Mouse (Mus musculus): ENCODE results near the gene Dnajb12.

- TF ChIP-seq CTCF (IDR thresholded peaks at IDR 0.05; ENCODE audit: low read depth, low read length) (no peak), POLR2A (IDR thresholded peaks at IDR 0.05; ENCODE audit: extremely low read depth, insufficient read depth, low read length) (no peak)
Measured at GRCm38 (mm10) chr10:59915196-59915962, 36.0 kb downstream of the Dnajb12 start.
